Mouse (Mus musculus) intestine, embryonic 15.5 days (tissue): Measurements from ENCODE around the gene Hbb-bt. TPM values are rescaled to one million over a fixed set of nuclear protein-coding genes. Genes with fewer than 3 reads are reported as not detected.
"Not testable (repeated sequence)": the region's sequence is repeated elsewhere in the genome, so short reads cannot be mapped to it uniquely, and the experiment has no call there.

Experiments used
- ATAC-seq: fragments of 200-750 bp; cut with Nextera tagmentation; 2 replicates; pipeline ENCODE4 v1.8.0; 2017; ENCODE audit warnings: moderate TSS enrichment, moderate library complexity
- H3K27ac ChIP-seq: fragments of 300-500 bp; sonication (generic); 2 replicates; pipeline ENCODE4 v1.5.1; 2015; ENCODE audit warnings: mild to moderate bottlenecking, inconsistent platforms
- H3K27me3 ChIP-seq: fragments of 300-500 bp; sonication (generic); replicated peaks from 2 replicates; pipeline ENCODE4 v1.6.1; 2015; ENCODE audit warnings: inconsistent platforms
- H3K36me3 ChIP-seq: fragments of 300-500 bp; sonication (generic); 2 replicates; pipeline ENCODE4 v1.6.1; 2015; ENCODE audit warnings: inconsistent platforms
- H3K4me1 ChIP-seq: fragments of 300-500 bp; sonication (generic); replicated peaks from 2 replicates; pipeline ENCODE4 v1.6.1; 2015; ENCODE audit warnings: inconsistent platforms
- H3K4me2 ChIP-seq: fragments of 300-500 bp; sonication (generic); replicated peaks from 2 replicates; pipeline ENCODE4 v1.6.1; 2015; ENCODE audit warnings: mild to moderate bottlenecking, inconsistent platforms
- H3K4me3 ChIP-seq: fragments of 300-500 bp; sonication (generic); replicated peaks from 2 replicates; pipeline ENCODE4 v1.5.1; 2015; ENCODE audit warnings: inconsistent platforms
- H3K9ac ChIP-seq: fragments of 300-500 bp; sonication (generic); 2 replicates; pipeline ENCODE4 v1.6.1; 2015; ENCODE audit warnings: inconsistent platforms
- H3K9me3 ChIP-seq: fragments of 300-500 bp; sonication (generic); 2 replicates; pipeline ENCODE4 v1.6.1; 2016; ENCODE audit warnings: inconsistent platforms
- WGBS: fragments of 180-500 bp; shearing (Covaris S2); methylation state at CpG from one replicate; pipeline ENCODE4 v1.1.7; 2015; 5-methylcytosine and 5-hydroxymethylcytosine counted together
- polyA plus RNA-seq: library from polyadenylated mRNA; unstranded; fragments of >200 nt; fragmentation: Nextera tagmentation; extraction: Ambion mirVana; gene quantifications from 2 replicates; pipeline ENCODE4 v1.2.1, GENCODE M21; 2015

The Hbb-bt gene
- polyA plus RNA-seq, 1 experiment from 2014 or later = 2,775 TPM

DNA sequence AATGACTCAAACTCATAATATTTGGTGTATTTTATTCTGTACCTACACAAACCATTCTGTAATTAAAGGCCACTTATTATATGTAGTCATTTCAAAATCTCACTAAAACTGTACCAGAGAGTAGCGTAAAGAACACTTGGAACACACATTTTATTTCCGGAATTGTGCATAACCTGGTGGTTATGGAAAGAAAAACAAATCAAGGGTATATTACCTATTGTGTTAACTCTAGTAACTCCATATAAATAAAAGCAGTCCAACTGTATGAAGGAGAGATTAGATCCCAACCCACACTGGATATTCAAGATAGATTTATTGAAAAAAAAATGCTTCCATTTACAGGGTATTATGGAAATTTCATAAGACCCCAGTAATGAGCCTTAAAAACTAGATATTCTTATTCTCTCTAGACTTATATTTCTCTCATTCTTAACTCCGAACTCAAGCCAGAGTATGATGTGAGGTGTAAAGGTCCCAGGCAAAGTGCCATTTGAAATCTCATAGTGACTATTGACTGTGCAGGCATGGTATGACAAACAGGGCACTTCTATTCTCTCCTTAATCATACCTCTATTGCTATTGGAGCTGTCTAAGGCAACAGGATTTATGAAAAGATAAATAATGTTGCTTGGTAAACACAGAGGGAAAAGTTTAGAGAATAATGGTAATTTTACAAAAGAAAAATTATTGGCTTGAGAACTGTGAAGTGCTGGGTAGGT lies 11.9 kb upstream of the Hbb-bt start:
- Histone ChIP-seq H3K4me1 (no peaks in the 10 kb centered on the region), H3K9me3 (no peaks in the 10 kb centered on the region), H3K27ac (no peak overlapping the region), H3K27me3 (no peaks in the 10 kb centered on the region), H3K4me3 (no peak overlapping the region), H3K4me2 (no peak overlapping the region), H3K9ac (no peak overlapping the region), H3K36me3 (no peaks in the 10 kb centered on the region)
- WGBS = 87% methylated on average over 3 of the region's 3 CpGs
- peak; percentile 84; the same call in 1 of the 2 replicates for ATAC-seq

DNA sequence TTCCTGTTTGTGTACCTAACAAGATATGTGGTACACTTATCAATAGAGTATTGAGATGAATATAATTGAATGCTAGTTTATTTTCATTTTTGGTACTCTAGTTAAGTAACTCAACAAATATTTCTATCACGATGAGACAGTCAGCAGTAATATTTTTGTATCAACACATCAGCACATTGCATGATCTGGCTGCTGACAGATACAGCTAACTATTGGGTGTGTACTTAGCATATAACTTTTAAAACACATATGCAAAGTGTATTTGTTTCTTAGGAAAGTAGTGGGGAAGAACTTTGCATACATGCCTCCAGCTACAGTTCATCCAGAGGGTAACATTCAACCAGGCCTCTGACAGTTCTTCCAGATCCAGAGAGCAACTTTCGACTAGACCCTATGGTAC lies 10.8 kb upstream of the Hbb-bt start:
- 87% methylated on average over 2 of the region's 2 CpGs for WGBS
- Histone ChIP-seq H3K36me3 (no peaks in the 10 kb centered on the region), H3K4me2 (no peak overlapping the region), H3K9ac (no peak overlapping the region), H3K9me3 (no peaks in the 10 kb centered on the region), H3K27me3 (no peaks in the 10 kb centered on the region), H3K4me3 (no peak overlapping the region), H3K27ac (no peak overlapping the region), H3K4me1 (no peaks in the 10 kb centered on the region)
- no peak for ATAC-seq

GRCm38 (mm10) chr7:103815085-103815484 lies 1.3 kb upstream of the Hbb-bt start:
- WGBS = 89% methylated on average over 1 of the region's 2 CpGs
- ATAC-seq, H3K4me1 ChIP-seq, H3K27me3 ChIP-seq, H3K27ac ChIP-seq, H3K36me3 ChIP-seq, H3K4me2 ChIP-seq, H3K9ac ChIP-seq, H3K9me3 ChIP-seq, H3K4me3 ChIP-seq: not testable (repeated sequence)

GRCm38 (mm10) chr7:103813152-103813551 lies 644 bp downstream of the Hbb-bt start:
- H3K4me3 ChIP-seq, H3K4me1 ChIP-seq, H3K9me3 ChIP-seq, H3K4me2 ChIP-seq, H3K27me3 ChIP-seq, H3K36me3 ChIP-seq, ATAC-seq, H3K27ac ChIP-seq, H3K9ac ChIP-seq: not testable (repeated sequence)
- WGBS = no CpG with 5 or more reads among the region's 3 CpGs

GRCm38 (mm10) chr7:103812174-103812573 lies 1.6 kb downstream of the Hbb-bt start:
- Histone ChIP-seq H3K9ac (no peak overlapping the region), H3K36me3 (no peaks in the 10 kb centered on the region), H3K27me3 (no peaks in the 10 kb centered on the region), H3K4me3 (no peak overlapping the region), H3K9me3 (no peaks in the 10 kb centered on the region), H3K27ac (no peak overlapping the region), H3K4me2 (no peak overlapping the region), H3K4me1 (no peaks in the 10 kb centered on the region)
- WGBS = 63% methylated on average over 1 of the region's 1 CpGs
- no peak for ATAC-seq

GRCm38 (mm10) chr7:103811223-103811845 lies 2.5 kb downstream of the Hbb-bt start:
- Histone ChIP-seq H3K4me3 (no peak overlapping the region), H3K36me3 (no peaks in the 10 kb centered on the region), H3K9me3 (no peaks in the 10 kb centered on the region), H3K27ac (no peak overlapping the region), H3K4me2 (no peak overlapping the region), H3K9ac (no peak overlapping the region), H3K27me3 (no peaks in the 10 kb centered on the region), H3K4me1 (no peaks in the 10 kb centered on the region)
- 73% methylated on average over 1 of the region's 1 CpGs for WGBS
- peak; percentile 41; the same call in 1 of the 2 replicates for ATAC-seq

- H3K4me2 ChIP-seq = no peak overlapping the region
- H3K4me3 ChIP-seq = no peak overlapping the region
- no peak overlapping the region for H3K9ac ChIP-seq
- H3K27ac ChIP-seq = no peak overlapping the region
- no peak for ATAC-seq
- no peaks in the 10 kb centered on the region for H3K27me3 ChIP-seq
- H3K36me3 ChIP-seq = no peaks in the 10 kb centered on the region
- WGBS = 77% methylated on average over 3 of the region's 3 CpGs
- no peaks in the 10 kb centered on the region for H3K4me1 ChIP-seq
- H3K9me3 ChIP-seq = no peaks in the 10 kb centered on the region
Measured at GRCm38 (mm10) chr7:103810746-103811145, 3.0 kb downstream of the Hbb-bt start.

GRCm38 (mm10) chr7:103810296-103810695 lies 3.5 kb downstream of the Hbb-bt start:
- no peaks in the 10 kb centered on the region for H3K4me1 ChIP-seq
- 83% methylated on average over 1 of the region's 1 CpGs for WGBS
- no peaks in the 10 kb centered on the region for H3K27me3 ChIP-seq
- no peak for ATAC-seq
- H3K9ac ChIP-seq = no peak overlapping the region
- H3K27ac ChIP-seq = no peak overlapping the region
- no peaks in the 10 kb centered on the region for H3K36me3 ChIP-seq
- no peak overlapping the region for H3K4me3 ChIP-seq
- no peaks in the 10 kb centered on the region for H3K9me3 ChIP-seq
- no peak overlapping the region for H3K4me2 ChIP-seq

- WGBS = 66% methylated on average over 1 of the region's 1 CpGs
- no peak overlapping the region for H3K4me2 ChIP-seq
- H3K4me1 ChIP-seq = no peaks in the 10 kb centered on the region
- H3K36me3 ChIP-seq = no peaks in the 10 kb centered on the region
- no peaks in the 10 kb centered on the region for H3K27me3 ChIP-seq
- H3K9ac ChIP-seq = no peak overlapping the region
- H3K27ac ChIP-seq = no peak overlapping the region
- no peaks in the 10 kb centered on the region for H3K9me3 ChIP-seq
- no peak for ATAC-seq
- no peak overlapping the region for H3K4me3 ChIP-seq
Measured at GRCm38 (mm10) chr7:103809801-103810155, 4.0 kb downstream of the Hbb-bt start.

- 47% methylated on average over 5 of the region's 5 CpGs for WGBS
Measured at GRCm38 (mm10) chr7:103808971-103809800, 4.6 kb downstream of the Hbb-bt start.

DNA sequence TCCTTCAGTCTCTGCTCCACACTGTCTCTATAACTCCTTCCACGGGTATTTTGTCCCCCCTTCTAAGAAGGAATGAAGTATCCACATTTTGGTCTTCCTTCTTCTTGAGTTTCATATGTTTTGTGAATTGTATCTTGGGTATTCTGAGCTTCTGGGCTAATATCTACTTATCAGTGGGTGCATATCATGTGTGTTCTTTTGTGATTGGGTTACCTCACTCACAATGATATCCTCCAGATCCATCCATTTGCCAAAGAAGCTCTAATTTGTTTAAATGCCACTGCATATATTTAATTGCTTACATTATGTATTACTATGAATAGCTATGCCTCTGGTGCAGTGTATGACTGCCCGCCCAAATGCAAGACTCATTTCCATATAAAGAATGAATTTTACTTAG lies 5.7 kb downstream of the Hbb-bt start:
- 70% methylated on average over 2 of the region's 2 CpGs for WGBS
- not testable (repeated sequence) for H3K4me2 ChIP-seq, H3K9me3 ChIP-seq, H3K36me3 ChIP-seq, H3K4me1 ChIP-seq, H3K27ac ChIP-seq, H3K4me3 ChIP-seq, H3K27me3 ChIP-seq, H3K9ac ChIP-seq, ATAC-seq

More at GRCm38 (mm10) chr7:103808971-103809800, 4.6 kb downstream of the Hbb-bt start:
- H3K4me1 ChIP-seq = no peaks in the 10 kb centered on the region
- no peak overlapping the region for H3K27ac ChIP-seq
- H3K9me3 ChIP-seq = no peaks in the 10 kb centered on the region
- ATAC-seq = no peak
- no peak overlapping the region for H3K4me3 ChIP-seq
- no peaks in the 10 kb centered on the region for H3K27me3 ChIP-seq
- H3K9ac ChIP-seq = no peak overlapping the region
- no peaks in the 10 kb centered on the region for H3K36me3 ChIP-seq
- no peak overlapping the region for H3K4me2 ChIP-seq

GRCm38 (mm10) chr7:103806856-103807255 lies 6.9 kb downstream of the Hbb-bt start:
- Histone ChIP-seq H3K27me3 (no peaks in the 10 kb centered on the region), H3K27ac (no peak overlapping the region), H3K36me3 (no peaks in the 10 kb centered on the region), H3K4me1 (no peaks in the 10 kb centered on the region), H3K4me3 (no peak overlapping the region), H3K4me2 (no peak overlapping the region), H3K9ac (no peak overlapping the region), H3K9me3 (no peaks in the 10 kb centered on the region)
- 0 out of 2 replicates have a peak, but pooled peaks have one; percentile 31 for ATAC-seq
- WGBS = 43% methylated on average over 1 of the region's 1 CpGs
